Mouse (Mus musculus): Measurements from ENCODE around the gene Vsig10. TPM values are rescaled to one million over a fixed set of nuclear protein-coding genes. Genes with fewer than 3 reads are reported as not detected.

Gene Vsig10
- polyA plus RNA-seq, 1 experiment from 2014 or later: 7.4 TPM

GRCm38 (mm10) chr5:117356365-117357128 is 37.7 kb downstream of the Vsig10 start:
- ATAC-seq (ENCODE audit: low FRiP score, low TSS enrichment): peak; percentile 63
- H3K27ac ChIP-seq (ENCODE audit: low read depth, low read length): peak overlapping the region; percentile 93

GRCm38 (mm10) chr5:117357129-117357477 is 38.2 kb downstream of the Vsig10 start, which contains the start of gene Wsb2:
TSS of gene Wsb2 (plus strand) at chr5:117357304.
- H3K36me3 ChIP-seq (ENCODE audit: control insufficient read depth, insufficient read depth, low read length): no peaks in the 10 kb centered on the region; the same call in 1 of the 2 replicates
- H3K4me3 ChIP-seq (ENCODE audit: low read length): peak within 1 kb of the TSS; percentile 94
- H3K9me3 ChIP-seq (ENCODE audit: control insufficient read depth, low read length): no peaks in the 10 kb centered on the region
- H3K9ac ChIP-seq (ENCODE audit: low read depth, low read length): peak within 1 kb of the TSS; percentile 93
- H3K4me1 ChIP-seq (ENCODE audit: control insufficient read depth, insufficient read depth, low read length): peaks cover 40% of the 10 kb centered on the region
- H3K27me3 ChIP-seq (ENCODE audit: control insufficient read depth, insufficient read depth, low read length): no peaks in the 10 kb centered on the region
- peak within 1 kb of the TSS; percentile 87 for H3K4me2 ChIP-seq (replicated peaks; ENCODE audit: low read depth, low read length)
- H3K27ac ChIP-seq (ENCODE audit: low read depth, low read length): peak within 1 kb of the TSS; percentile 93
- peak; percentile 36 for ATAC-seq (ENCODE audit: low FRiP score, low TSS enrichment)
- 0% methylated on average over 18 of the region's 54 CpGs for whole genome bisulfite sequencing

More at GRCm38 (mm10) chr5:117356365-117357128, 37.7 kb downstream of the Vsig10 start:
- peak overlapping the region; percentile 87 for H3K4me2 ChIP-seq (replicated peaks; ENCODE audit: low read depth, low read length)
- peak overlapping the region; percentile 93 for H3K9ac ChIP-seq (ENCODE audit: low read depth, low read length)
- no peaks in the 10 kb centered on the region for H3K36me3 ChIP-seq (ENCODE audit: control insufficient read depth, insufficient read depth, low read length)
- H3K27me3 ChIP-seq (ENCODE audit: control insufficient read depth, insufficient read depth, low read length): no peaks in the 10 kb centered on the region
- WGBS: under 1% methylated on average over 22 of the region's 24 CpGs
- H3K4me1 ChIP-seq (ENCODE audit: control insufficient read depth, insufficient read depth, low read length): peaks cover 34% of the 10 kb centered on the region
- peak overlapping the region; percentile 94 for H3K4me3 ChIP-seq (ENCODE audit: low read length)
- no peaks in the 10 kb centered on the region for H3K9me3 ChIP-seq (ENCODE audit: control insufficient read depth, low read length)

GRCm38 (mm10) chr5:117357478-117358247 is 38.8 kb downstream of the Vsig10 start:
- no peaks in the 10 kb centered on the region for H3K9me3 ChIP-seq (ENCODE audit: control insufficient read depth, low read length)
- no peaks in the 10 kb centered on the region; the same call in 1 of the 2 replicates for H3K36me3 ChIP-seq (ENCODE audit: control insufficient read depth, insufficient read depth, low read length)
- peak overlapping the region; percentile 87 for H3K4me2 ChIP-seq (replicated peaks; ENCODE audit: low read depth, low read length)
- ATAC-seq (ENCODE audit: low FRiP score, low TSS enrichment): peak; percentile 43; the same call in 1 of the 2 replicates
- H3K4me1 ChIP-seq (ENCODE audit: control insufficient read depth, insufficient read depth, low read length): peaks cover 46% of the 10 kb centered on the region
- 1% methylated on average over 34 of the region's 49 CpGs for WGBS
- peak overlapping the region; percentile 94 for H3K4me3 ChIP-seq (ENCODE audit: low read length)
- peak overlapping the region; percentile 93 for H3K9ac ChIP-seq (ENCODE audit: low read depth, low read length)
- no peaks in the 10 kb centered on the region for H3K27me3 ChIP-seq (ENCODE audit: control insufficient read depth, insufficient read depth, low read length)
- H3K27ac ChIP-seq (ENCODE audit: low read depth, low read length): peak overlapping the region; percentile 93

DNA sequence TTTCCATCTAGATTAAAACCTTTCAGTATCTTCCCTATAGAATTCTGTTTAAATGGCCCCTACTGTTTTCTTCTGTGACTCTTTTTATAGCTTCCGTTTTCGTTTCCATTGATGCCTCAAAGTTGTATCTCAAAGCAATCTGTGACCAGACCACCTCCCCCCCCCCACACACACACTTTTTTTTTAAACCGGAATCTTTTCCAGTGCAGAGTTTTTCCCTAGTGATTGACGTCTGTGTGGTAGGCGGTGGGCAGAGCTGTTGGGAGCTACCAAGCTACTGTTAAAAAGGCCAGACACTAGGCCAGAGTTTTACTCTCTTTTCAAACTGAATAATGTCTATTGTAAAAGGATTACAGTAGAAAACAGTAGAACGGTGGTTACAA is 39.4 kb downstream of the Vsig10 start:
- Histone ChIP-seq H3K4me1 (ENCODE audit: control insufficient read depth, insufficient read depth, low read length) (peaks cover 46% of the 10 kb centered on the region), H3K9me3 (ENCODE audit: control insufficient read depth, low read length) (no peaks in the 10 kb centered on the region), H3K27me3 (ENCODE audit: control insufficient read depth, insufficient read depth, low read length) (no peaks in the 10 kb centered on the region), H3K4me3 (ENCODE audit: low read length) (peak overlapping the region; percentile 94), H3K36me3 (ENCODE audit: control insufficient read depth, insufficient read depth, low read length) (no peaks in the 10 kb centered on the region; the same call in 1 of the 2 replicates), H3K4me2 (replicated peaks; ENCODE audit: low read depth, low read length) (peak overlapping the region; percentile 87), H3K27ac (ENCODE audit: low read depth, low read length) (peak overlapping the region; percentile 93; the same call in 1 of the 2 replicates), H3K9ac (ENCODE audit: low read depth, low read length) (peak overlapping the region; percentile 93)
- ATAC-seq (ENCODE audit: low FRiP score, low TSS enrichment): no peak
- 10% methylated on average over 6 of the region's 6 CpGs for WGBS

DNA sequence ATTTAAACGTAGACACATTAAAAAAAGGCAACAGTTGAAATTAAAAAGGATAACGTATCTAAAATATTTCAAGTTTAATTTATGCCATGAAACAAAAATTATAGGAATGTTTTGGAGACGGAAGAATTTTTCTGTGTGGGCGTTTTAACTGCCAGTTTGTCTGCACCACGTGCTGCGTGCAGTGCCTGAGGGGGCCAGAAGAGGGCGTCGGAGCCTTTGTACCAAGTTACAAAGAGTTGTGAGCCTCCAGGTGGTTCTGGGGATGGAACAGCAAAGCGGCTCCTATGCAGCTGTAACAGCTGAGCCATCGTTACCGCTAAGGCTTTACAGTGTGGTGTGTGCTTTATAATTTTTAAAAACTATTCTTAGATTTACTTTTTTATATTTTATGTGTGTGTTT is 39.8 kb downstream of the Vsig10 start:
- H3K9ac ChIP-seq (ENCODE audit: low read depth, low read length): no peak overlapping the region
- H3K4me1 ChIP-seq (ENCODE audit: control insufficient read depth, insufficient read depth, low read length): peaks cover 48% of the 10 kb centered on the region
- H3K36me3 ChIP-seq (ENCODE audit: control insufficient read depth, insufficient read depth, low read length): peaks cover 3% of the 10 kb centered on the region
- H3K4me3 ChIP-seq (ENCODE audit: low read length): no peak overlapping the region
- ATAC-seq (ENCODE audit: low FRiP score, low TSS enrichment): no peak
- H3K27ac ChIP-seq (ENCODE audit: low read depth, low read length): no peak overlapping the region
- H3K4me2 ChIP-seq (replicated peaks; ENCODE audit: low read depth, low read length): peak overlapping the region; percentile 87
- WGBS: 47% methylated on average over 11 of the region's 11 CpGs
- no peaks in the 10 kb centered on the region for H3K27me3 ChIP-seq (ENCODE audit: control insufficient read depth, insufficient read depth, low read length)
- no peaks in the 10 kb centered on the region for H3K9me3 ChIP-seq (ENCODE audit: control insufficient read depth, low read length)

DNA sequence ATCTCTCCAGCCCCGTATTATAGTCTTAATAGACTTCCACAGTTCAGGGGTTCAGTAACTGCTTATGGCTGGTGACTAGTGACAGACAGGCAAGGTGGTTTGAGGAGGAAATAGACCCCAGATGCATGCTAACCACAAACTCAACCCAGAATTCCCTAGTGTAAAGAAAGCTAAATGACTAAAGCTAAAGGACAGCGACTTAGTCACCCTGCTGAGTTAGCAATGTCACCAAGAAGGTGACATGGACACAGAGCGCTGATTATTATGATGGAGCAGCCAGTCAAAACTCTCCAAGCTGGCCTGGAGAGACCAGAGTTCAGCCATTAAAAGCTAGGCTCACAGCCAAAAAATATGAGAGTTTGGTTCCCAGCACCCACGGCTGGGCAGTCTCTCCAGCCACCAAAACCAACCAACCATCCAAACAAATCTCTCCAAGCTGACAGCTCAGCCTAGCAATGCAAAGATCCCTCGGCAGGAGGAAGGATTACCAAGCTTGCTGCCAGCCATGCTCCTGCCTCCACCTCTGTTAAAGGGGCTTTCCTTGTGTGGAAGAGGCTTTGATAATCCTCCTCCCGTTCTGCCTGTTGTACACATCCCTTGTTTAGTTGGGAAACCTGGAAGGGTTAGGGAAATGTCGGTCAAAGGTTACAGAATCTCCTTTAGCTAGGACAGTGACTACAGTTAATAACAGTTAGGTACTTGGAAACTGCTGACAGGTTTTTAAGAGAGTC is 40.8 kb downstream of the Vsig10 start:
- Histone ChIP-seq H3K4me2 (replicated peaks; ENCODE audit: low read depth, low read length) (peak overlapping the region; percentile 10; the same call in 1 of the 2 replicates), H3K9me3 (ENCODE audit: control insufficient read depth, low read length) (no peaks in the 10 kb centered on the region), H3K27me3 (ENCODE audit: control insufficient read depth, insufficient read depth, low read length) (no peaks in the 10 kb centered on the region), H3K27ac (ENCODE audit: low read depth, low read length) (peak overlapping the region; percentile 24; the same call in 1 of the 2 replicates), H3K4me3 (ENCODE audit: low read length) (no peak overlapping the region), H3K9ac (ENCODE audit: low read depth, low read length) (no peak overlapping the region), H3K36me3 (ENCODE audit: control insufficient read depth, insufficient read depth, low read length) (peaks cover 12% of the 10 kb centered on the region), H3K4me1 (ENCODE audit: control insufficient read depth, insufficient read depth, low read length) (peaks cover 53% of the 10 kb centered on the region)
- ATAC-seq (ENCODE audit: low FRiP score, low TSS enrichment): no peak
- 39% methylated on average over 7 of the region's 7 CpGs for WGBS

DNA sequence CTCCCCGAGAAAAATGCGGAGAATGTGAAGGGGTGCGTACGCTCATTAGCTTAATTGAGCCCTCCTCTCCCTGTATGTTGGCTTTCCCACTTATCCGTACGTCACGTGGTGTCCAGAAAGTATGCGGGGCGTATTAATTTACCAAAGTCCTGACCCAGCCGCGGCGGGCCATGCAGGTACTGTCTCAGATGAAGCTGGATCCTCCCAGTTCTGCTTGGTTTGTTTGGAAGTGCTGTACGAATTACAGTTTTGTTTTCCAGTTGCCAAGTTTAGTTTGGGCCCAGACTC is 41.3 kb downstream of the Vsig10 start:
- 41% methylated on average over 13 of the region's 13 CpGs for WGBS
- Histone ChIP-seq H3K27ac (ENCODE audit: low read depth, low read length) (peak overlapping the region; percentile 24), H3K4me1 (ENCODE audit: control insufficient read depth, insufficient read depth, low read length) (peaks cover 52% of the 10 kb centered on the region), H3K9ac (ENCODE audit: low read depth, low read length) (no peak overlapping the region; the same call in 1 of the 2 replicates), H3K36me3 (ENCODE audit: control insufficient read depth, insufficient read depth, low read length) (peaks cover 17% of the 10 kb centered on the region), H3K9me3 (ENCODE audit: control insufficient read depth, low read length) (no peaks in the 10 kb centered on the region), H3K4me2 (replicated peaks; ENCODE audit: low read depth, low read length) (peak overlapping the region; percentile 10; the same call in 1 of the 2 replicates), H3K4me3 (ENCODE audit: low read length) (no peak overlapping the region), H3K27me3 (ENCODE audit: control insufficient read depth, insufficient read depth, low read length) (no peaks in the 10 kb centered on the region)
- no peak for ATAC-seq (ENCODE audit: low FRiP score, low TSS enrichment)

DNA sequence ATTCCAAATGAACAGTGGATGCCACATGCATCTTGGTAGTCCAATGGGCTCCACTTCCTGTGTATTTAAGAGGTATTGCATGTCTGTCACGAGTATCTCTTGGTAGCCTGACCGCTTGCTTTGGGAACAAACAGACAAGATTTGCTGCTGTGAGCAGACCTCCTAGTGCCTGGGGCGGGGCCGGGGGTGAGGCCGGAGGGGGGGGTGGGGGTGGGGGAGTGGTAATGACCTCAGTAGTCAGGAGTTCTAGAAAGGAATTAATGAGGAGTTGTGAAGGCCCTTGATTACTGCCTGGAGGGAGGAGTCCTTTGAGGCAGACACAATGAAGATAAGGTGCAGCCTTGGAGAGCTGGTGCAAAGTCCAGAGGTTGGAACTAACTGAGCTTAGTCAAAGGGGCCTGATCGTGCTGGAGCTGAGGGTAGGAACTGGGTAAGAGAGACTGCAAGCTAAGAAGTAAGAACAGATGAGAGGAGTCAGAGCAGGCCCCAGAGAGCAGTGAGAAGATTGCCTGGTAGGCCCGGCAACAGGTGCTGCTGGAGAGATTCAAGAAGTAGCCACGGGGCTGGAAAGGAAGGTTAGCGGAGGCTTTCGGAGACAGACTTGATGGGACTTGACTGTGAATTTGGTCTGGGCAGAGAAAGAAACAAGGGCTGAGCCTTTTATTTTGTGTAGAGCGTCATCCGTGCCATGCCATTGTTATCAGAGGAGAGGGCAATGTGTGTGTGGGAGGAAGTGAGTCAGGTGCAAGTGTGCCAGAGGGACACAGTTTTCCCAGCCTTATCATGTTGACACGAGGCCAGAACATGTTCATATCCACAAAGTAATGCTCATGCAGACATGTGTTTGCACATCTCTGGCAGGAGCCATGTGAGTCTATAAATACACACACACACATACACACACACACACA is 42.0 kb downstream of the Vsig10 start:
- H3K27ac ChIP-seq (ENCODE audit: low read depth, low read length): peak overlapping the region; percentile 24

More for the DNA sequence above, 42.0 kb downstream of the Vsig10 start:
- ATAC-seq (ENCODE audit: low FRiP score, low TSS enrichment): peak; percentile 17; the same call in 1 of the 2 replicates
- Histone ChIP-seq H3K36me3 (ENCODE audit: control insufficient read depth, insufficient read depth, low read length) (peaks cover 24% of the 10 kb centered on the region), H3K9ac (ENCODE audit: low read depth, low read length) (peak overlapping the region; percentile 23; the same call in 1 of the 2 replicates), H3K9me3 (ENCODE audit: control insufficient read depth, low read length) (no peaks in the 10 kb centered on the region), H3K4me2 (replicated peaks; ENCODE audit: low read depth, low read length) (peak overlapping the region; percentile 24; the same call in 1 of the 2 replicates), H3K4me3 (ENCODE audit: low read length) (no peak overlapping the region), H3K4me1 (ENCODE audit: control insufficient read depth, insufficient read depth, low read length) (peaks cover 47% of the 10 kb centered on the region), H3K27me3 (ENCODE audit: control insufficient read depth, insufficient read depth, low read length) (no peaks in the 10 kb centered on the region)
- WGBS: 31% methylated on average over 13 of the region's 13 CpGs

Data from kidney, embryonic 14.5 days (tissue).